Mouse (Mus musculus): ENCODE data around the gene Rufy1.
A peak's percentile ranks its signal among the peaks of the same experiment; 100 is the strongest.
"Not testable (repeated sequence)": the region's sequence is repeated elsewhere in the genome, so short reads cannot be mapped to it uniquely, and the experiment has no call there.

Rufy1 gene

DNA sequence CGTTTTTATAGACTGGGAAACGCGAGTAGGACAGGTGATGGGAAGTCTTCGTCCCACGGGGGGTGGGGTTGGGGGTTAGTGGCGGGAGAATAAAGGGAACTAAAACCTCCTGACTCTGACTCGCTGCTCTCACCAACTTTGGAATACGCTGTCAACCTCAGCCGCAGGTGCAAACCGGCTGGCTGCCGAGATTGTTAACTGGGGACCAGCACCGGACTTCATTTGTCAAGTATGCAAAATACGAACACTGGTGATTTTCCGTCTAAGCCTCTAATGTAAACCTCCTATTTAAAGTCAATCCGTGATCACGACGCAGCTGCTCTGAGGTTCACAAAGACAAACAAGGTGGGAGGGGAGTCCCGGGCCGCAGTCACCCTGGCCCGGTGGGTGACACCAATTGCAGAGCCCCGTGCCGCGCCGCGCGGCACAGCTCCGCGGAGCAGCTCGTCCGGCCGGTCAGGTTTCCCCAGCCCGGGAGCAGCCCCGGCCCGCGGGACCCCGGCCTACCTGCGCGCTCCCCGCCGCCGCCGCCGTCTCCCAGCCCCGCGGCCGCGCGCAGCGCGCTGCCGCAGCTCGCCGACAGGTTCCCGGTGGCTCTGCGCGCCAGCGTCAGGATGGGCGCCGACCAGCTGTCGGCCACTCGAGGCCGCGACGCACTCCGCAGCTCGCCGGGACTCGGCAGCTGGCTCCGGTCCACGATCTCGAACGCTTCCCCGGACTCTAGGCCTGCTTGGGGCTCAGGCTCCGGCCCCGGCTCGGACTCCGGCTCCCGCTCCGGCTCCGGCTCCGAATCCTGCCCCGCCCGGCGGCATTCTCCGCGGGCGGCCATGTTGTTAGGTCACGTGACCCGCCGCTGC, at the start of gene Rufy1:
Gene Rufy1, minus strand, starts transcription at position 849 of the 857 bp plus-strand sequence.
- peak; percentile 81 for DNase-seq (ENCODE audit: low read depth, low spot score)

DNA sequence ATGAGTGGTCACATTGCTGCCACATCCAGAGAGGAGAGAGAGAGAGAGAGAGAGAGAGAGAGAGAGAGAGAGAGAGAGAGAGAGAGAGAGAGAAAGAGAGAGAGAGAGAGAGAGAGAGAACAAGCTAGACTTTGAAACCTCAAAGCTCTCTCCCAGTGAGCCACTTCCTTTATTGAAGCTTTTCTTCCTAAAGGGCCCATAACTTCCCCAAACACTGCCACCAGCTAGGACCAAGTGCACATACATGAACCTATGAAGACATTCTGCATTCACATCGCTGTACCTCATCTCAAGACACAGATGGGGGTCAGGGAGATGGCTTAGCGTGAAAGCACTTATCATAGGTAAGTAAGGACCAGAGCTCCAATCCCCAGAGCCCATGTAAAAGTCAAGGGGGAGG, 47.1 kb upstream of the Rufy1 start:
- no peak for DNase-seq (ENCODE audit: low read depth, low spot score)

DNA sequence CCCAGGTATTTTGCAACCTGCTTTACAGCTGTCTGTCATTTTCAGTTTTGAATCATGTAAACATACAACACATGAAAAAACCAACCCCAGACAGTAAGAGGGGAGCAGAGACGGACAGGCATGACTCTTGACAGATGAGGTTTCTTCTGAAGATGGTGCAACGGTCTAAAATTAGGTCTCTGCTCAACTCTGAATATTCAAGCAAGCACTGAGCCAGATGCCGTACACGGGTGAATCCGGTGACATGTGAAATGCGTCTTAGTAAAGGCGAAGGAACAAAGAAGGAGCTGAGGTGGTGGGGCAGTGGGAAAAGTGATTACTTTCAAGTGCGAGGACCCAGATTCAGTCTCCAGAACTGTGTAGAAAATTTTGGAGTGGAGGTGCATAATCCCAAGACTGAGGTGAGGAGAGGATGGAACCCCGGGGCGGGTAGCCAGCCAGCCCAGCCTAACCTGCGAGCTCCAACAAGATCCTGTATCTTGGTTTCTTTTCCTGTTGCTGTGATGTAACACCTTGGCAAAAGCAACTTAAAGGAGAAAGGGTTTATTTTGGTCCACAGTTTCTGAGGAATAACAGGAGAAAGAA, 46.7 kb upstream of the Rufy1 start:
- no peak for DNase-seq (ENCODE audit: low read depth, low spot score)

DNA sequence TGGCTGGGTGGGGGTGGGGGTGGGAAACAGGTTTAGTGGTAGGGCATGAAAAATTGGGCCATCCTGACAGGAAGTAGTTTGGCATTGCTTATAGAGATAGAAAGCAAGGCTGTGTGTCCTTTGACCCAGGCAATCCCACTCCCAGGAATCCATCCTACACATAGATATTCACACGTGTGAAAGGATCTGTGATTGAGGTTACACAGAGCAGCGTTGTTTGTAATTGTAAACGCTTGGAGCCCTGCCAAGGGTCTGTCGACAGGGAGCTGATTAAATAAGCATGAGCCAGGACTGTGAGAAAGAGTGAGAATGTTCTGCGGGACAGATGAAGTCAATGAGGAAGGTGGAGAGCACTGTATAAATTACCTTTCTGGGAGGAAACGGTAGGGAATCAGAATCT, 46.0 kb upstream of the Rufy1 start:
- no peak for DNase-seq (ENCODE audit: low read depth, low spot score)

DNA sequence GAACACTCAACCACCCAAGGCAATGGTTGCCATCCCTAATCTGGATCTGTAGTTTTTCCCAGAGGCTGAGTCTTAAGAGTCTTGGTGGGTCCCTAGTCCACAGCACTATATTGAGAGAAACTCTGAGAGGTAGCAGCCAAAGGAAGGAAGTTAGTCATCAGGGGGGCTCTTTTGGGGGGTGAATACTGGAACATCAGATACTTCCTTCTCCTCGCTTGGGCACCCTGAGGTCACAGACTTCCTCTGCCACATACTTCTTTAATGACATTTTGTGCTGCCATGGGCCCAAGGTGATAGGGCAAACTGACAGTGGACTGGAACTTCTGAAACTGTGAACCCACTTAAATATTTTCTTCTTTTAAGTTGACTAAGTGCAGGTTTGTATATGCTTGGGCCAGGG, 43.0 kb upstream of the Rufy1 start:
- no peak for DNase-seq (ENCODE audit: low read depth, low spot score)

DNA sequence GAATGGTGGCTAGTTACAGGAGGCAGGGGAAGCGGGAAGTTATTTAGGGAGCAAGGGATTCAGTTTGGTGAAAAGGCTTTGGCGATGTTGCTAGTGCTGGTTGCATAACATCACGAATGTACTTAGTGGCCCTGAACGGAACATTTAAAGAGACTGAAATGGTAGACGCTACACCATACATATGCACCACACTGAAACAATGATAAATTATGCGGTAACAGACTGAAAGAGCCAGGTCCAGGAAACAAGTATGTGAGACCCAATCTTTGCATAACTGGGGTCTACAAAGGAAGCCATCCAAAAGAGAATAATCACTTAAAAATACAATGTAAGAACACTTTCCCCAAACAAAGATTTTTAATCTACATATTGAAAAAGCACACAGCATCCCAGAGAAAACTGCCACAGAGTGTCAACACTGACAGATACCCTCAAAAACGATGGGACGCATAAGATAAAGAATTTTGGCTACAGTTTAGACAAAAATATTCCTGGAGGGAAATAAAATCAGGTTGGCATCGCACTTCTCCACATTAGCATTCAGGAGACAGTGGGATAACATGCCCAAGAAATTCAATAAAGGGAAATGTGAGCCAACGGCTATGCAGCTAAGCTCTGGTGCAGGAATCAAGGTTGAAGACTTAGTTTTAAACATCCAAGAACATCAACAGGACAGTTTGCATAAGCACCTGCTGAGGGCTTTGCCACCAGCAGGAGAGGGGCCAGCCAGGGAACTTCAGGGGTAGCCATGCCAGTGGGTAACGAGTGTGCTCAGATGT, 41.4 kb upstream of the Rufy1 start:
- DNase-seq (ENCODE audit: low read depth, low spot score): no peak

DNA sequence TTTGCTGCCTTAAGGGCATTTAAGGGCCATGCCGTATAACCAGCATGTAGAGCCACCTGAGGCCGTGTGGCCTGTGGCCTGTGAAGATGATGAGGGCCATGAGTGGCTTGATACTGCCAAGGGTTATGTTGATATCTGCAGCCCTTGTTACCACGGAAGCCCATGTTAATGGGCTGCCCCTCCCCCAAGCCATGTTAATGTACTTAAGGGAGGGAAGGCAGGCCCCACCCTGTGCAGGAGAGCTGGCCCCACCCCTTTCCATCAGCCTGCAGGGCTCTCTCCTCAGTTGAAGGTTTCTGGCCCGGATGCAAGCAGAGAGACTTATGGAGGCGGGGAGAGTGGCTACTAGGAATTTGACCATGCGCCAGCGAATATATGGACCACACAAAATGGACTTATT, 30.6 kb upstream of the Rufy1 start:
- DNase-seq (ENCODE audit: low read depth, low spot score): no peak

DNA sequence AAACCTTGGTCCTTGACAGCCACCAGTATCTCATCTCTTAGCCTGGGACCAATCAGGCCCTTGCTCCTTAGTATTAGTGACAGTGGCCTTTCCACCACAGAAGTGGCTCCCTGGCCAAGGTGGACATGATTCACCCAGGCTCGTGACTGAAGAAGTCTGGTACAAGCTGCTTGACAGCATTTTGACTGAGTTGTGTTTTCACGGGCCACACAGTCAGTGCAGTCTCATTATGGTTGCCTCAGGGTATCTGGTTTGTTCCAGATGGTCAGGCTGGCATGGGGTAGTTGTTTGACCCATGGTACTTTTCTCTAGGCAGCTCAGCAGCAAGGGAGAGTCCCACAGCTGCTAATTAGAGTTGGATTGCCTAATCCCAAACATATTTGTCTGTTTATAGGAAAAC, 28.3 kb upstream of the Rufy1 start:
- no peak for DNase-seq (ENCODE audit: low read depth, low spot score)

DNA sequence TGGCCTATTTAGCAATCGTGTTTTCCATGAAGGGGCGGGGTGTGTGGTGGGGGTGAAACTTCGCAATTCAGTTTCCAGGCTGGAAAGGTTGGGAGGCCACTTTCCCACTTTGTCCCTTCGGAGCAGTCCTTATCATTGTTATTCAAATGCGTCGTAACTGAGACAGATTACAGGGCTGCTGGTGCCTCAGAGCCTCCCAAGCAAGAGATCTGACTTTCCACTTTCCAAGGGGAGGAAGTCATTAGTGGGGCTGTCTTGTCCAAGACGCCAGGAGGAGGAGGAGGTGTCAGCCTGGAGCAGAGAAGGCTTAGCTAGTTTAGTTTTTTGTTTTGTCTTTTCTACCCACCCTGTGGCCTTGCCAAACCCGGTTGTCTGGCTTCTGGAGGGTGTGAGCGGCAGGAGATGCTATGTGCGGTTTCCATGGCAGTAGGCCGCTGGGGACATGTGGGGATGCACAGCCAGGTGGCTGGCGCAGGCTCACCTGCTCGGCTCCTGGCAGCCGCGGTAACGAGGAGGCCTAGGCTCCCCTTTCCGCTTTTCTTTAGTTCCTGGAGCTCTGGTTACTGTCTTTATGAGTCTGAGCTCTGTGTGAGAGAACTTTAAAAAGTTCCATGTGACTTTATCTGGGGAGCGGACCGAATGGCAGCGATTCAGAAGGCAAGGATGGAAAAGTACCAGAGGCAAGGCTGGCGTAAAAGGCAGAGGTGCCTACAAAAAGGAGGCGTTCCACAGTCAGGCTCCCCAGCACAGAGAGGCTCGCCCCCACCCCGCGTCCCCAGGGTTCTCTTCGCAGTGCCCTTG, 26.4 kb upstream of the Rufy1 start:
- peak; percentile 21 for DNase-seq (ENCODE audit: low read depth, low spot score)

DNA sequence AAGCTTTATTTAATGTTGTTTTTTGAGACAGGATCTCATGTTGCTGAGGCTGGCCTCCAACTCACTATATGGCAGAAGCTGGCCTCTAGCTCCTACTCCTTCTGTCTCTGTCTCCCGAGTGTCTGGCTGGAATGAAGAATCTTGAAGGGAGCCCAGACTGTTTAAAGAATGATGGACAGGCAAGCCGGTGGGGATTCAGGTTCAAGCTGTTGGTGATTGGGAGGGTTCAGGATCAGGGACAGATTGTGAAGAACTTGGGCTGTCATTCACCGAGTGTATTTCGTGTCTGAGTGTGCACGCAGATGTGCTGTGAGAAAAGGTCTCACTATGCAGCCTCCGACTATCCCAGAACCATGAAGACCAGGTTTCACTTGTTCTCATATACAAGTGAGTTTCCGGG, 25.5 kb upstream of the Rufy1 start:
- DNase-seq (ENCODE audit: low read depth, low spot score): no peak

DNA sequence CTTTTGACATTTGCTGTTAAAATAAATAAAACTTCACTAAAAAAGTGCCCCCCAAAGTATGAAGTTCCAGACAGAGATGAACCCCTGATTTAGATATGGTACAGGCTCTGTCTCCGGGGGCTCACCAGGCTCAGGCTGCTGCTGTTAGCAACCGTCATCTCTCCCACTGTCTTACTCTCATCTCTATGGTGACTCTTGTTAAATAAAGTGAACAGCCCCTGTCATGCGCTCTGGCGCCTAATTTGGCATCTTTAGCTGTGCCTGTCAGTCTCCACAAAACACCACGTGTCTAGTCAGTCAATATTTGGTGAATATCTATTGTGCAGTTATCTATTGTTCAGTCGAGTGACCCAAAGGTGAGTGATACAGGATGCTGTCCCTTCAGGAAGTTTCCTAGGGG, 24.0 kb upstream of the Rufy1 start:
- no peak for DNase-seq (ENCODE audit: low read depth, low spot score)

DNA sequence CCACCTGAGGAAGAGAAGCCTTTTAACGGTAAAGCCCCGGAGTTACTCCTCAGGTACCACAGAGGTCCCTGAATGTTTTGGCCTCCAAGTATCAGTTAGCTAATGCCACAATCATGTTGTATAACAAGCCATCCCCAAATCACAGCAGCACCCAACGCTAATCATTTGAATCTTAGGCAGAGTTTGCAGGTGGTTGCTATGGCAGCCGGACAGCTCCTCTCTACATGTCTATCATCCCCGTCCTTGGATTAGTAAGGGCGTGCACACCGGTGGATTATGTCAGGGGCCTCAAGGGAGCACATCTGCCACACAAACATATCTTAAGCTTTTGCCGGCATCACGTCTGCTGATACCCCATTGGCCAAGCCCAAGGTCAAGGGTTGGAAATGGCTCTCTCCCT, 19.3 kb upstream of the Rufy1 start:
- DNase-seq (ENCODE audit: low read depth, low spot score): no peak

DNA sequence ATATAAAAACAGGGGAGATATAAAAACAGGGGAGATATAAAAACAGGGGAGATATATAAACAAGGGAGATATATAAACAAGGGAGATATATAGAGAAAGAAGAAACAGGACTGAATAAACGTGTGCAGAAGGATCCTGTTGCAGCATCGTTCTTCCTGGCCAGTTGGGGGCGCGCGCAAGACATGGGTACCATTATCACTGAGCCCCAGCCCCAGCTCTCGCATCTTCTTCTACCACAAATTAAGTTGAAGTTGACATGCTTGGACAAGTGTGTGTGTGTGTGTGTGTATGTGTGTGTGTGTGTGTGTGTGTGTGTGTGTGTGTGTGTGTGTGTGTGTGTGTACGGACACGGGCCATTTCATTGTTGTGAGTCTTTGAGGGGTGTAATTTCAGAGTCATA, 17.2 kb upstream of the Rufy1 start:
- DNase-seq (ENCODE audit: low read depth, low spot score): not testable (repeated sequence)

DNA sequence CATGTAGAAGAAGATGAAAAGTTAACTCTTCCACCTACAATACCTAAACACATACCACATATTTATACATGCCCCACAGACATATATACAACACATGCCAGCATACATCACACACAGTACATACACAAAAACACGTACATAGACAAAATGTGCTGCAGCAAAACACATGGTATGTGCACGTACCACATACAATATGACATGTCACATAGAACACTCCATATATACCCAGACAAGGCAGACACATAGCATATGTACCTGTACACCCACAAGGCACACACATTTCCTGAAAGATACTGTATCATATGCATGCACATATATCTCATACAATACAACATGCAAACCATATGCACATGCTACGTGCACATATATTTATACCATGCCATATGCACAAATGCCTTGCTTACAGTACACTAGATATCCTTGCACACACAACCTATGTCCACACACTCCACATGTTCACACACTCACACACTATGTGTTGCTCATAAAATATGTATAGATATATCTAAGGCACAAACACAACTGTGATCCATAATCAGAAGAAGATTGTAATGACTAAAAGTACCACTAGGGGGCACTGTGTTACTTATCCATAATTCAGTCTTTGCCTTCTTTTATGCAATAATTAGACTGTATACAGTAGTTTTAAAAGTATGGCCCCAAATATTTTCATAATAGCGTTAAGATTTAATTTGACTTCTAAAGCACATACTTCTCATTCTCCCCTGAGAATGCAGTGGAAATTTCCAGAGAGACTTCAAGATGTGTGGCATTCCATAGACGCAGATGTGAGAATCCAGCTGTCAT, 12.5 kb upstream of the Rufy1 start:
- DNase-seq (ENCODE audit: low read depth, low spot score): peak; percentile 47

DNA sequence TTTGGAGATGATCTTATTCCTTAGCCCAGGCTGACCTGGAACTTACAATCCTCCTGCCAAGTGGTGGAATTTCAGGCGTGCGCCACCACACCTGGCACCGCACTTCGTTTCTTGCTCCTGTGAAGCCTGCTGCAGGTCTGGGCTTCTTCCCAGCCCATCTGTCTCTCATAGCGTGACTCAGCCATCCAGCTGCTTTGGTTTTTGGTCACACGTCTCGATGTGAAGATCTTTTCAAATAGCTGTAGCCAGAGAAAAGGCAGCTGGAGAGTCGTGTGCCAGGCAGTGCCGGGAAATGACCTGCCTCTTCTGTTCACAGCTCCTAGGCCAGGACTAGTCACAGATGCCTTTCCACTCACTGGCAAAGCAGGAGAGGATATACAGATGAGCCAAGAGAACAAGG, 10.7 kb upstream of the Rufy1 start:
- DNase-seq (ENCODE audit: low read depth, low spot score): no peak

DNA sequence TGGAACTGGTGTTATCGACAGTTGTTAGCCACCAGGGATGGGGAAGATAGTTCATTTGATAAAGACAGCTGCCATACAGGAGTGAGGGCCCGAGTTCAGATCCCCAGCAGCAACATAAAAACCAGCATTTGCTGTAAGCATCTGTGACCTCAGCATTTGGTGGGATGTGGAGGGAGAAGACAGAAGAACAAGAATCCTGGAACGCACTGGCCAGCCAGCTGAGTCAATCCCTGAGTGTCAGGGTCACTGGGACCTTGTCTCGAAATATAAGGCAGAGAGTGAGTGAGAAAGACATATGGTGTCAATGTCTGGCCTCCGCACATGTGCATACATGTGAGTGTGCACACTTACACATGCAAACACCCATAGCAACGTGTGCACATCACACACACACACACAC, 9.8 kb upstream of the Rufy1 start:
- no peak for DNase-seq (ENCODE audit: low read depth, low spot score)

DNA sequence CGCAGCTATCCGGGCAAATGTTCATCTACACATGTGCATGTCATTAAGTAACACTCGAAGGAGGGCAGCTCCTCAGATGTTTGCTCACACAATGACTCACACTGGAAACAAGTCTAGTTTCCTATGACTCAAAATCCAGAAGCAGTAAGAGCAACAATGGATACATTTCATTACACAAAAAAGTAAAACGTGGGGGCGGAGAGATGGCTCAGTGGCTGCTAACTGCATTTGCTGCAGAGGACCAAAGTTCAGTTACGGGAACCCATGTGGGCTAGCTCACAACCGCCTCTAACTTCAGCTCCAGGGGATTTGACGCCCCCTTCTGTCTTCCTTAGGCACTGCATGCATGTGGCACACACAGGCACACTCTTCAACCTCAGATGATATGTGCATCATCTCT, 8.9 kb upstream of the Rufy1 start:
- no peak for DNase-seq (ENCODE audit: low read depth, low spot score)

DNA sequence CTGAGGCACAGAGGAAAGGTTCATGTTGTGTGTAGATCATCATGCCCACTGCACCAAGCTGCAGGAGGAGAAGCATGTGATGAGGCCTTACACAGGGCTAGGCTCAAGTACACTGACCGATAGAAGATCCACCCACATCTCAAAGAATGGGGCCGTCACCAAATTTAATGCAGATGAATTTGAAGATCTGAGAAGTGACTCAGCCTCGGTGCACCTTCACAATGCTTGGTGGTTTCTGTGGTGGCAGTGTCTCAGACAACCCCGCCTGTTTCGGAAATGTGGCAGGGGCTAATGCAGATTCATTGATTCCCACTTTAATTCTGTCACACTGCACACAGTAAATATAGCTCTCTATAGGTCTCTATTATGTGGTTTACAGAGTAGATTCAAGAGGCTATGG, 2.0 kb upstream of the Rufy1 start:
- no peak for DNase-seq (ENCODE audit: low read depth, low spot score)

DNA sequence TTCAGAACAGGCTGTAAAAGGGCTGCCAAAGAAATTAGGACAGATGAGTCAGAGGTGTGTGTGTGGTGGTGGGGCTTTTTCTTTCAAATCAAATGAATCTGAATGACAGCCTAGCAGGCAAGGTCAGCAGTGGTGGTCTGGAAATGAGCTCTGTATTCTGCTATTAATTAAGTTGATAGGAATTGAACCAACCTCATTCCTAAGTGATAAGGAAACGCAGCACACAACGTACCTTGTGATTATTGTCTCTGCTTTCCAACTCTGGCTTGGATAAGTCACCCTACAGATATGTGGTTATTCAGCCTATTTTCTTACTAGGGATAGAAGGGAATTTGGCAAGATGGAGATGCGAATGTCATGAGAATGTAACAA, 1.1 kb upstream of the Rufy1 start:
- no peak for DNase-seq (ENCODE audit: low read depth, low spot score)

DNA sequence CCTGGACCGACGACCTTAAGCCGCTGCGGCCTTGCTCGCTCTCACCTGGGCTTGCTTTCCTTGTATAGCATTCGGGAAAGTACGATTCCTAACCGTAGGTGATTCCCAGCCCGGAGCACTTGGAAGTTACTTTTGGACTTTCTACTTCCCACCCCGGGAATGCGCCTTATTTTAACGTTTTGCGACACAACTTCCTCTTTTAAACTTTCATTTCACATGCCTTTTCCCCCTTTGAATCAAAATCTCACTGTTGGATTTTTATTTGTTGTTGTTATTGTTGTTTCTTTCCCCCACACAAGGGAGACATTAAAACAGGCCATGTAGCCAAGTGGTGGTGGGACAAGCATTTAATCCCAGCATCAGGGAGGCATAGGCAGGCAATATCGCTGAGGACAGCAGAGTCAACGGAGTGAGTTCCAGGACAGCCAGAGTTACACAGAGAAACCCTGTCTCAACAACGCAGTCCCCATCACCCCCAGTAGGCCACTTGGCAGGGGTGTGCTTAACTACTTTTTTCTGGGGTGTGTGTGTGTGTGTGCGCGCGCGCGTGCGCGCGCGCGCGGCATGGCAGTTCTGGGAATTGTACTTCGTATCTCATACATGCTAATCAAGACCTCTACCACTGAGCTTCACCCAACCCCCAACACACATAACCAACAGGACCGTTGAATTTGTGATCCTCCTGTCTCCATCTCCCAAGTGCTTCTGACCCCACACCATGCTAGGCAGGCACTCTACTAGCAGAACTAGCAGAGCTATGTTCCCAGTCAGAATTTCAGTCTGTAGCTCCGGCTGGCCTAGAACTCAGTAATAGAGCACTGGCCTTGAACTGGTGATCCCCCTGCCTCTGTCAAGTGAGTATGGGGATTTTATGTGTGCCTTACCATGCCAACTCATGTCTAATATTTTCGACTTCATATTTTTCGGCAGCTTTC, 476 bp upstream of the Rufy1 start:
- DNase-seq (ENCODE audit: low read depth, low spot score): peak; percentile 28

Measured in mesoderm, embryonic 11.5 days (tissue).